Mouse (Mus musculus) thymus, adult 2 months (tissue): Measurements from ENCODE around the gene Epha2.

Source experiments
- CTCF ChIP-seq: fragments of 200-500 bp; IDR thresholded peaks from 2 replicates; pipeline ENCODE4 v1.5.1; 2012; ENCODE audit warnings: mild to moderate bottlenecking, control low read depth, low read length, moderate library complexity, borderline replicate concordance; ENCODE audit not compliant: control insufficient read depth, poor library complexity, insufficient read depth; ENCODE audit errors: extremely low read depth
- POLR2A ChIP-seq: fragments of 200-500 bp; IDR thresholded peaks from 2 replicates; pipeline ENCODE4 v1.6.1; 2012; ENCODE audit warnings: mild to moderate bottlenecking, low read length, control low read depth, moderate library complexity; ENCODE audit not compliant: control insufficient read depth, poor library complexity, insufficient read depth; ENCODE audit errors: extremely low read depth

- TF ChIP-seq CTCF (no peak), POLR2A (no peak)
These were observed 26.3 kb upstream of the Epha2 start for GRCm38 (mm10) chr4:141274485-141275341.
